Mouse (Mus musculus): ENCODE results near the gene Phospho1.

Phospho1 gene

GRCm38 (mm10) chr11:95824071-95824876 lies at the start of gene Phospho1:
Gene Phospho1 (plus strand): TSS chr11:95824499.
- DNase-seq: peak; percentile 91 to 96

- peak; percentile 25 to 76 for DNase-seq
Measured at GRCm38 (mm10) chr11:95777323-95778297, 46.7 kb upstream of the Phospho1 start.

GRCm38 (mm10) chr11:95778831-95779251 lies 45.5 kb upstream of the Phospho1 start:
- peak in 1 of 2 experiments; percentile 29 for DNase-seq

GRCm38 (mm10) chr11:95779366-95779765 lies 44.9 kb upstream of the Phospho1 start:
- DNase-seq: no peak

GRCm38 (mm10) chr11:95780480-95780879 lies 43.8 kb upstream of the Phospho1 start:
- no peak for DNase-seq

- no peak for DNase-seq
Measured at GRCm38 (mm10) chr11:95781557-95781956, 42.7 kb upstream of the Phospho1 start.

- DNase-seq: no peak
Measured at GRCm38 (mm10) chr11:95783457-95783856, 40.8 kb upstream of the Phospho1 start.

- no peak for DNase-seq
Measured at GRCm38 (mm10) chr11:95783958-95784357, 40.3 kb upstream of the Phospho1 start.

GRCm38 (mm10) chr11:95785675-95786074 lies 38.6 kb upstream of the Phospho1 start:
- peak in 1 of 2 experiments; percentile 27 for DNase-seq

GRCm38 (mm10) chr11:95786511-95786910 lies 37.8 kb upstream of the Phospho1 start:
- DNase-seq: no peak

- DNase-seq: peak; percentile 64 to 82
Measured at GRCm38 (mm10) chr11:95789451-95789891, 34.8 kb upstream of the Phospho1 start.

GRCm38 (mm10) chr11:95791787-95792186 lies 32.5 kb upstream of the Phospho1 start:
- DNase-seq: no peak

GRCm38 (mm10) chr11:95792950-95793509 lies 31.3 kb upstream of the Phospho1 start:
- DNase-seq: no peak

GRCm38 (mm10) chr11:95794201-95794600 lies 30.1 kb upstream of the Phospho1 start:
- no peak for DNase-seq

- DNase-seq: peak; percentile 36 to 68
Measured at GRCm38 (mm10) chr11:95795582-95795981, 28.7 kb upstream of the Phospho1 start.

GRCm38 (mm10) chr11:95805010-95805409 lies 19.3 kb upstream of the Phospho1 start:
- no peak for DNase-seq

- DNase-seq: peak; percentile 34 to 69
Measured at GRCm38 (mm10) chr11:95805527-95805926, 18.8 kb upstream of the Phospho1 start.

GRCm38 (mm10) chr11:95807884-95808283 lies 16.4 kb upstream of the Phospho1 start:
- no peak for DNase-seq

GRCm38 (mm10) chr11:95808448-95809011 lies 15.8 kb upstream of the Phospho1 start:
- DNase-seq: no peak

- no peak for DNase-seq
Measured at GRCm38 (mm10) chr11:95809603-95810002, 14.7 kb upstream of the Phospho1 start.

GRCm38 (mm10) chr11:95810828-95811227 lies 13.5 kb upstream of the Phospho1 start:
- DNase-seq: no peak

- no peak for DNase-seq
Measured at GRCm38 (mm10) chr11:95811741-95812140, 12.6 kb upstream of the Phospho1 start.

GRCm38 (mm10) chr11:95812224-95812623 lies 12.1 kb upstream of the Phospho1 start:
- DNase-seq: no peak

All from kidney, postnatal 25 days (tissue).